Mouse (Mus musculus) lung, adult 2 months (tissue): Measurements from ENCODE around the gene Btbd9.

ENCODE experiments used
- CTCF ChIP-seq: fragments of 200-500 bp; IDR thresholded peaks from 2 replicates; pipeline ENCODE4 v1.5.1; 2011; ENCODE audit warnings: mild to moderate bottlenecking, low read length, control low read depth; ENCODE audit not compliant: insufficient read depth
- POLR2A ChIP-seq: fragments of 200-500 bp; IDR thresholded peaks from 2 replicates; pipeline ENCODE4 v1.6.1; 2011; ENCODE audit warnings: low read depth, mild to moderate bottlenecking, control low read depth, low read length, borderline replicate concordance; ENCODE audit errors: extremely low read depth

DNA sequence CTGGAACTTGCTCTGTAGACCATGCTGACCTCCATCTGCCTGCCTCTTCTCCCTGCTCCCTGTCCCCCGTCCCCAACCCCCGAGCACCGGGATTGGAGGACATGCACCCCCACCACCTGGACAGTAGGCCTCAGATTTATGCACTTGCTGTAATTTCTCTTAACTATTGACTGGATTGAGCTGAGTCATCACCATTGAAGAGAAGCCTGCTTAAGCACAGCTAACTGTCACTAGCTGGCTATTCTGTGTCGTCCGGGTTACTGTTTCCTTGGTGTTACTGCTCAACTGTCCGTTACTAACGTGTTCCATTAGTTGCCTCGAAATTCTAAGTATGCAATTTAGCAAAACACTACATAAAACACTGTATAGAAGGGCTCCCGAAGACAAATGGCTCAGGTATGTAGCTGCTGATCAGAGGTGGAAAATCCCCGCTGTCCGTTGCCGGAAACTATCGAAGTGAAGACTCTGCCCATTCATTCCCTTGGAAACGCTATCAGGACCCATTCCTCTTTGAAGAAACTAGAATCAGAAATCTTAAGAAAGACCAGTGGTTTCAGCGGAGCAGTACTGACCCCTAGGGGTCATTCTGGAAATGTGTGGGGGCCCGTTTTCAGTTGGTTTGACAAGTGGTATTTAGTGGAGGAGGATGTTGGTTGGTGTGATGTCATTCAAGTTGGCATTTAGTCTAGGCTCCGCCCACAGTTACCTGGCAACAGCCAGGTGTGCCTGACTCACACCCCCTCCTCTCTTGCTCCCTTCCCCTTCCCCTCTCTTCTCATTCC, 14.3 kb upstream of the Btbd9 start:
- TF ChIP-seq CTCF = peak; percentile 28
- TF ChIP-seq POLR2A = no peak
